Mouse (Mus musculus): ENCODE data around the gene Ddx21.
"Not testable (repeated sequence)": the region's sequence is repeated elsewhere in the genome, so short reads cannot be mapped to it uniquely, and the experiment has no call there.

The Ddx21 gene

GRCm38 (mm10) chr10:62602177-62603040 lies at the start of gene Ddx21:
Gene Ddx21 (minus strand): TSS chr10:62602281.
- peak; percentile 94 for DNase-seq (ENCODE audit: low spot score)

GRCm38 (mm10) chr10:62650881-62651810 lies 49.1 kb upstream of the Ddx21 start, which contains the start of gene Ddx50:
Gene Ddx50 (minus strand): TSS chr10:62651218.
- peak; percentile 99 for DNase-seq (ENCODE audit: low spot score)

GRCm38 (mm10) chr10:62650358-62650782 lies 48.3 kb upstream of the Ddx21 start:
- peak; percentile 49 for DNase-seq (ENCODE audit: low spot score)

- no peak for DNase-seq (ENCODE audit: low spot score)
Observed at GRCm38 (mm10) chr10:62604161-62604560, 2.1 kb upstream of the Ddx21 start.

GRCm38 (mm10) chr10:62603233-62604030 lies 1.4 kb upstream of the Ddx21 start:
- no peak for DNase-seq (ENCODE audit: low spot score)

GRCm38 (mm10) chr10:62601833-62602176 lies 276 bp downstream of the Ddx21 start:
- DNase-seq (ENCODE audit: low spot score): no peak

- DNase-seq (ENCODE audit: low spot score): peak; percentile 14
Observed at GRCm38 (mm10) chr10:62601053-62601791, 859 bp downstream of the Ddx21 start.

GRCm38 (mm10) chr10:62600056-62600455 lies 2.0 kb downstream of the Ddx21 start:
- DNase-seq (ENCODE audit: low spot score): no peak

GRCm38 (mm10) chr10:62599311-62599710 lies 2.8 kb downstream of the Ddx21 start:
- DNase-seq (ENCODE audit: low spot score): not testable (repeated sequence)

- no peak for DNase-seq (ENCODE audit: low spot score)
Observed at GRCm38 (mm10) chr10:62592496-62592895, 9.6 kb downstream of the Ddx21 start.

- DNase-seq (ENCODE audit: low spot score): peak; percentile 82
Observed at GRCm38 (mm10) chr10:62590200-62590599, 11.9 kb downstream of the Ddx21 start.

GRCm38 (mm10) chr10:62588616-62589015 lies 13.5 kb downstream of the Ddx21 start:
- no peak for DNase-seq (ENCODE audit: low spot score)

- no peak for DNase-seq (ENCODE audit: low spot score)
Observed at GRCm38 (mm10) chr10:62583245-62583644, 18.8 kb downstream of the Ddx21 start.

GRCm38 (mm10) chr10:62582701-62583100 lies 19.4 kb downstream of the Ddx21 start:
- no peak for DNase-seq (ENCODE audit: low spot score)

- DNase-seq (ENCODE audit: low spot score): no peak
Observed at GRCm38 (mm10) chr10:62582263-62582662, 19.8 kb downstream of the Ddx21 start.

GRCm38 (mm10) chr10:62579129-62579528 lies 23.0 kb downstream of the Ddx21 start:
- DNase-seq (ENCODE audit: low spot score): not testable (repeated sequence)

GRCm38 (mm10) chr10:62578338-62579100 lies 23.6 kb downstream of the Ddx21 start, which contains the start of gene Kif1bp:
Gene Kif1bp (minus strand): TSS chr10:62578457.
- DNase-seq (ENCODE audit: low spot score): peak; percentile 98

- no peak for DNase-seq (ENCODE audit: low spot score)
Observed at GRCm38 (mm10) chr10:62577673-62578337, 24.3 kb downstream of the Ddx21 start.

- DNase-seq (ENCODE audit: low spot score): no peak
Observed at GRCm38 (mm10) chr10:62575001-62575400, 27.1 kb downstream of the Ddx21 start.
